Mouse (Mus musculus) heart, adult 2 months (tissue): ENCODE measurements around the gene Aanat. TPM values are rescaled to one million over a fixed set of nuclear protein-coding genes. Genes with fewer than 3 reads are reported as not detected.

ENCODE experiments used
- DNase-seq, 2 experiments: peaks; one replicate each; pipeline ENCODE4 v3.0.0; 2021
- H3K27ac ChIP-seq: fragments of 200-600 bp; 2 replicates; pipeline ENCODE4 v1.8.1; 2022
- H3K27me3 ChIP-seq: fragments of 200-500 bp; 2 replicates; pipeline ENCODE4 v1.6.1; 2012; ENCODE audit warnings: mild to moderate bottlenecking, low read length, inconsistent platforms, mixed read lengths; ENCODE audit not compliant: control insufficient read depth, insufficient read depth
- H3K36me3 ChIP-seq: fragments of 200-500 bp; 2 replicates; pipeline ENCODE4 v1.6.1; 2012; ENCODE audit warnings: low read length, inconsistent platforms; ENCODE audit not compliant: control insufficient read depth, insufficient read depth
- H3K4me1 ChIP-seq: fragments of 200-500 bp; 2 replicates; pipeline ENCODE4 v1.6.1; 2011; ENCODE audit warnings: low read length; ENCODE audit not compliant: control insufficient read depth, insufficient read depth
- H3K4me3 ChIP-seq: fragments of 200-600 bp; 2 replicates; pipeline ENCODE4 v1.8.1; 2022
- H3K79me2 ChIP-seq: fragments of 200-500 bp; replicated peaks from 2 replicates; pipeline ENCODE4 v1.6.1; 2012; ENCODE audit warnings: mild to moderate bottlenecking, inconsistent platforms, low read length, moderate library complexity, mixed read lengths; ENCODE audit not compliant: control insufficient read depth, insufficient read depth
- H3K9ac ChIP-seq: fragments of 200-500 bp; 2 replicates; pipeline ENCODE4 v1.6.1; 2012; ENCODE audit warnings: low read depth, mild to moderate bottlenecking, control low read depth, inconsistent platforms, low read length, mixed read lengths
- CTCF ChIP-seq: fragments of 200-600 bp; IDR thresholded peaks from 2 replicates; pipeline ENCODE4 v1.8.1; 2022; ENCODE audit warnings: antibody characterized with exemption, mild to moderate bottlenecking, moderate library complexity
- EP300 ChIP-seq: fragments of 200-500 bp; IDR thresholded peaks from 2 replicates; pipeline ENCODE4 v1.6.1; 2011; ENCODE audit warnings: low read depth, low read length, control low read depth; ENCODE audit not compliant: insufficient read depth
- POLR2A ChIP-seq: fragments of 200-500 bp; IDR thresholded peaks from 2 replicates; pipeline ENCODE4 v1.6.1; 2011; ENCODE audit warnings: mild to moderate bottlenecking, low read depth, low read length, control low read depth; ENCODE audit not compliant: insufficient read depth
- WGBS: fragments of 180-500 bp; shearing (Covaris S2); methylation state at CpG from one replicate; pipeline ENCODE4 v1.1.7; 2018; 5-methylcytosine and 5-hydroxymethylcytosine counted together
- intact Hi-C: fragments of 180-260 bp; cut with DNase I; formaldehyde crosslinking; loops from one replicate; pipeline ENCODE4 v1.15.1; 2025
- polyA plus RNA-seq: library from polyadenylated mRNA; depleted of rRNA; stranded (reverse); fragments of >200 nt; gene quantifications from 2 replicates; pipeline ENCODE4 v1.2.3, GENCODE M21; 2012
- total RNA-seq, 2 experiments: library from RNA; stranded (reverse); gene quantifications; 2 replicates each; pipeline ENCODE4 v1.2.3; 2021

The Aanat gene
- total and polyA plus RNA-seq, 3 experiments, result not detected

GRCm38 (mm10) chr11:116589020-116589531, 2.8 kb downstream of the Aanat start:
- DNase-seq, result no peak
- TF ChIP-seq CTCF (no peak), POLR2A (no peak), EP300 (no peak)
- H3K36me3 ChIP-seq, result no peaks in the 10 kb centered on the region
- no peaks in the 10 kb centered on the region for H3K79me2 ChIP-seq
- no peak overlapping the region for H3K27ac ChIP-seq
- H3K4me3 ChIP-seq, result no peak overlapping the region
- H3K4me1 ChIP-seq, result peaks cover 1% of the 10 kb centered on the region; the same call in 1 of the 2 replicates
- H3K9ac ChIP-seq, result no peak overlapping the region
- 15% methylated on average over 14 of the region's 14 CpGs for whole genome bisulfite sequencing
- H3K27me3 ChIP-seq, result no peaks in the 10 kb centered on the region
- intact Hi-C loops, result no loop called here

DNA sequence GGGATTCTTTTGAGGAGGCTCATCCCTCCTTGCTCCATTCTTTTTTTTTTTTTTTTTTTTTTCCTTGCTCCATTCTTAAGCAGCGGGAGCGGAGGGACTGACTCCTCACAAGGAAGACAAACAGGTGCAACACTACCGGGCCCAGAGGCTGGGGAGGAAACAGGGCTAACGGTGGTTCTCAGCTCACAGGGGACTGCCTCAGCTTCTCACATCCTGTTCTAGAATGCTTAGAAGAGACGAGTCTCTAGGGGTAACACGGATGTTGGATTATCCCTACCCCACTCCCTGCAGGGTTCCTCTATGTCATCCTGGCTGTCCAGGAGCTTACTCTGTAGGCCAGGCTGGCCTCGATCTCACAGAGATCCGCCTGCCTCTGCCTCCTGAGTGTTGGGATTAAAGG, 3.3 kb downstream of the Aanat start:
- intact Hi-C loops, result no loop called here
- TF ChIP-seq EP300 (no peak), CTCF (no peak), POLR2A (no peak)

DNA sequence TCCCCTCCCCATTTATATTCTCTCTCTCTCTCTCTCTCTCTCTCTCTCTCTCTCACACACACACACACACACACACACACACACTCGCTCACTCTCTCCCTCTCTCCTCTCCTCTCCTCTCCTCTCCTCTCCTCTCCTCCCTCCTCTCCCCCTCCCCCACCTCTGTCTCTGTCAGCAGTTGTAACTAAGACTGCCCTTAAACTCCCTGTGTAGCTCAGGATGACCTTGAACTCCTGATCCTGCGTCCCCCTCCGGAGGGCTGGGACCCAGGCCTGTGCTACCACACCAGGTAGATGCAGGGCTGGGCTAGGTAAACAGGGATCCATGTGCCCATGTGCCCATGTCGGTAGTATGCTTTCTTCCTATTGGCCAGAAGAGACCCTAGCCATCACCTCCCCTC, 5.4 kb downstream of the Aanat start:
- Histone ChIP-seq H3K4me1 (peaks cover 1% of the 10 kb centered on the region; the same call in 1 of the 2 replicates), H3K79me2 (no peaks in the 10 kb centered on the region), H3K9ac (no peak overlapping the region), H3K36me3 (no peaks in the 10 kb centered on the region), H3K4me3 (no peak overlapping the region), H3K27me3 (no peaks in the 10 kb centered on the region), H3K27ac (no peak overlapping the region)
- intact Hi-C loops, result no loop called here
- no peak for DNase-seq
- TF ChIP-seq EP300, result no peak
- no peak for TF ChIP-seq POLR2A
- TF ChIP-seq CTCF, result no peak
- 84% methylated on average over 4 of the region's 4 CpGs for WGBS

More for the DNA sequence above, 3.3 kb downstream of the Aanat start:
- Histone ChIP-seq H3K27ac (no peak overlapping the region), H3K27me3 (no peaks in the 10 kb centered on the region), H3K9ac (no peak overlapping the region), H3K4me3 (no peak overlapping the region), H3K4me1 (peaks cover 1% of the 10 kb centered on the region; the same call in 1 of the 2 replicates), H3K79me2 (no peaks in the 10 kb centered on the region), H3K36me3 (no peaks in the 10 kb centered on the region)
- DNase-seq, result no peak
- 48% methylated on average over 8 of the region's 8 CpGs for WGBS

DNA sequence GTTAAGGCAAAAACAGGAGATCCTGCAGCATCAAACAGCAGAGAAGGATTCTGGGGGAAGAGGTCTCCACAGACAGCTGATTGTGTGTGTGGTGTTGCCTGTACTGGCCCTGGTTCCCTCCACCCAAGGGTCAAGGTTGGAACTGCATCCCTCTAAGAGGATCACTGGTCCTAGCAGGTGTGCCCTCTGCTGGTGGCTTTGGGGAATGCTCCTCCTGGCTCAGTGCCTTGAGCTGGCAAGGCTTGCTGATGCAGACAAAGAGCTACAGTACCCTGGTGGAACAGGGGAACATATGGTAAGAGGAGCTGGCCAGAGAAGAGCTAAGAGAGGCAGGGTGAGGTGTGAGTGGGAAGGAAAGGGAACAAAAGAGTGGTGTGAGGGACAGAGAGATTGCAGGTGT, 6.2 kb downstream of the Aanat start:
- H3K4me1 ChIP-seq, result no peaks in the 10 kb centered on the region; the same call in 1 of the 2 replicates
- intact Hi-C loops, result no loop called here
- no peak overlapping the region for H3K27ac ChIP-seq
- no peaks in the 10 kb centered on the region for H3K36me3 ChIP-seq
- H3K9ac ChIP-seq, result no peak overlapping the region
- no peaks in the 10 kb centered on the region for H3K27me3 ChIP-seq
- peak; percentile 89 to 98 for DNase-seq
- H3K79me2 ChIP-seq, result no peaks in the 10 kb centered on the region
- no peak overlapping the region for H3K4me3 ChIP-seq
- TF ChIP-seq POLR2A (no peak), EP300 (peak; percentile 94), CTCF (peak; percentile 99)

DNA sequence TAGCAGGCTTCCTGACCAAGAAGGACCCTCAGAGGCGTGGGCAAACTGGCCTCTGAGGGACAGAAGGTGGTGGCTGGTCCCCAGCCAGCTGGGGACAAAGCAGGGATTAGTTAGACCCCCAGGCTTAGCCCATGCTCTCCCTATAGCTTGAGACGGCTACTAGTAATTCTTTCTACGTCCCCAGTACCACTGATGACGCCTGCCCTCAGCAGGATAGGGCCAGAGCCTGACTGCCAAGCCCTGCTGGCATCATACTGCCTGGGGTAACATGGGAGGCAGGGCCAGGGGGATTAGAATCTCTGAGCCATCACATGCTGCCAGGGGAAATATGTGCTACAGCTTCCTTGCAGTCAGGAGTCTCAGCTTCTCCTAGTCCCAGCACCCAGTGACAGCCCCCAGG, 7.1 kb downstream of the Aanat start:
- DNase-seq, result no peak
- no peak overlapping the region for H3K9ac ChIP-seq
- no peaks in the 10 kb centered on the region for H3K27me3 ChIP-seq
- H3K36me3 ChIP-seq, result no peaks in the 10 kb centered on the region
- H3K27ac ChIP-seq, result no peak overlapping the region
- intact Hi-C loops, result no loop called here
- no peaks in the 10 kb centered on the region for H3K79me2 ChIP-seq
- H3K4me3 ChIP-seq, result no peak overlapping the region
- TF ChIP-seq POLR2A (no peak), EP300 (no peak), CTCF (no peak)
- WGBS, result 89% methylated on average over 4 of the region's 4 CpGs
- no peaks in the 10 kb centered on the region; the same call in 1 of the 2 replicates for H3K4me1 ChIP-seq

- H3K9ac ChIP-seq, result no peak overlapping the region
- H3K79me2 ChIP-seq, result no peaks in the 10 kb centered on the region
- TF ChIP-seq POLR2A, result no peak
- no peak for TF ChIP-seq EP300
- no peak for TF ChIP-seq CTCF
- intact Hi-C loops, result no loop called here
- H3K27me3 ChIP-seq, result no peaks in the 10 kb centered on the region
- no peaks in the 10 kb centered on the region for H3K36me3 ChIP-seq
- H3K27ac ChIP-seq, result no peak overlapping the region
- DNase-seq, result no peak
- H3K4me3 ChIP-seq, result no peak overlapping the region
- H3K4me1 ChIP-seq, result no peaks in the 10 kb centered on the region; the same call in 1 of the 2 replicates
- WGBS, result 89% methylated on average over 19 of the region's 19 CpGs
Observed at GRCm38 (mm10) chr11:116596766-116597165, 10.5 kb downstream of the Aanat start.
